Mouse (Mus musculus): ENCODE measurements around the gene Scimp. TPM values are rescaled to one million over a fixed set of nuclear protein-coding genes. Genes with fewer than 3 reads are reported as not detected.

Scimp gene
- polyA plus RNA-seq, 1 experiment, result 0.10 TPM

GRCm38 (mm10) chr11:70809011-70809410 lies 3.4 kb downstream of the Scimp start:
- DNase-seq, result no peak
- Histone ChIP-seq H3K4me3 (replicated peaks; ENCODE audit: insufficient read depth, low read depth, low read length) (no peak overlapping the region), H3K27ac (ENCODE audit: insufficient read depth, low read length) (no peak overlapping the region), H3K4me1 (ENCODE audit: control insufficient read depth, insufficient read depth, low read length) (peaks cover 2% of the 10 kb centered on the region; the same call in 1 of the 2 replicates), H3K27me3 (ENCODE audit: control insufficient read depth, insufficient read depth, low read length) (no peaks in the 10 kb centered on the region)
- WGBS, result 21% methylated on average over 1 of the region's 1 CpGs
- TF ChIP-seq CTCF (IDR thresholded peaks at IDR 0.05; ENCODE audit: borderline replicate concordance, insufficient read depth, low read depth, low read length) (no peak), POLR2A (IDR thresholded peaks at IDR 0.05; ENCODE audit: borderline replicate concordance, insufficient read depth, low read length) (no peak)

GRCm38 (mm10) chr11:70808101-70808500 lies 4.3 kb downstream of the Scimp start:
- DNase-seq, result no peak
- TF ChIP-seq POLR2A (IDR thresholded peaks at IDR 0.05; ENCODE audit: borderline replicate concordance, insufficient read depth, low read length) (no peak), CTCF (IDR thresholded peaks at IDR 0.05; ENCODE audit: borderline replicate concordance, insufficient read depth, low read depth, low read length) (no peak)
- Histone ChIP-seq H3K27me3 (ENCODE audit: control insufficient read depth, insufficient read depth, low read length) (no peaks in the 10 kb centered on the region), H3K4me3 (replicated peaks; ENCODE audit: insufficient read depth, low read depth, low read length) (no peak overlapping the region), H3K4me1 (ENCODE audit: control insufficient read depth, insufficient read depth, low read length) (peaks cover 2% of the 10 kb centered on the region; the same call in 1 of the 2 replicates), H3K27ac (ENCODE audit: insufficient read depth, low read length) (no peak overlapping the region)
- 79% methylated on average over 3 of the region's 3 CpGs for WGBS

GRCm38 (mm10) chr11:70807630-70808029 lies 4.8 kb downstream of the Scimp start:
- WGBS, result 85% methylated on average over 4 of the region's 4 CpGs
- Histone ChIP-seq H3K27ac (ENCODE audit: insufficient read depth, low read length) (no peak overlapping the region), H3K4me3 (replicated peaks; ENCODE audit: insufficient read depth, low read depth, low read length) (no peak overlapping the region), H3K27me3 (ENCODE audit: control insufficient read depth, insufficient read depth, low read length) (no peaks in the 10 kb centered on the region), H3K4me1 (ENCODE audit: control insufficient read depth, insufficient read depth, low read length) (peaks cover 2% of the 10 kb centered on the region; the same call in 1 of the 2 replicates)
- TF ChIP-seq CTCF (IDR thresholded peaks at IDR 0.05; ENCODE audit: borderline replicate concordance, insufficient read depth, low read depth, low read length) (no peak), POLR2A (IDR thresholded peaks at IDR 0.05; ENCODE audit: borderline replicate concordance, insufficient read depth, low read length) (no peak)
- no peak for DNase-seq

- no peak overlapping the region for H3K4me3 ChIP-seq (replicated peaks; ENCODE audit: insufficient read depth, low read depth, low read length)
- peaks cover 2% of the 10 kb centered on the region; the same call in 1 of the 2 replicates for H3K4me1 ChIP-seq (ENCODE audit: control insufficient read depth, insufficient read depth, low read length)
- 87% methylated on average over 4 of the region's 4 CpGs for WGBS
- H3K27me3 ChIP-seq (ENCODE audit: control insufficient read depth, insufficient read depth, low read length), result no peaks in the 10 kb centered on the region
- DNase-seq, result no peak
- no peak for TF ChIP-seq POLR2A (IDR thresholded peaks at IDR 0.05; ENCODE audit: borderline replicate concordance, insufficient read depth, low read length)
- no peak for TF ChIP-seq CTCF (IDR thresholded peaks at IDR 0.05; ENCODE audit: borderline replicate concordance, insufficient read depth, low read depth, low read length)
- H3K27ac ChIP-seq (ENCODE audit: insufficient read depth, low read length), result no peak overlapping the region
These were observed 5.7 kb downstream of the Scimp start for GRCm38 (mm10) chr11:70806697-70807096.

- Histone ChIP-seq H3K4me3 (replicated peaks; ENCODE audit: insufficient read depth, low read depth, low read length) (no peak overlapping the region), H3K27ac (ENCODE audit: insufficient read depth, low read length) (no peak overlapping the region), H3K27me3 (ENCODE audit: control insufficient read depth, insufficient read depth, low read length) (no peaks in the 10 kb centered on the region), H3K4me1 (ENCODE audit: control insufficient read depth, insufficient read depth, low read length) (no peaks in the 10 kb centered on the region)
- no peak for TF ChIP-seq CTCF (IDR thresholded peaks at IDR 0.05; ENCODE audit: borderline replicate concordance, insufficient read depth, low read depth, low read length)
- no peak for TF ChIP-seq POLR2A (IDR thresholded peaks at IDR 0.05; ENCODE audit: borderline replicate concordance, insufficient read depth, low read length)
- DNase-seq, result no peak
- 86% methylated on average over 8 of the region's 8 CpGs for WGBS
These were observed 6.7 kb downstream of the Scimp start for GRCm38 (mm10) chr11:70805641-70806175.

GRCm38 (mm10) chr11:70804395-70804794 lies 8.0 kb downstream of the Scimp start:
- H3K4me3 ChIP-seq (replicated peaks; ENCODE audit: insufficient read depth, low read depth, low read length), result no peak overlapping the region
- H3K27ac ChIP-seq (ENCODE audit: insufficient read depth, low read length), result no peak overlapping the region
- WGBS, result 83% methylated on average over 3 of the region's 3 CpGs
- H3K27me3 ChIP-seq (ENCODE audit: control insufficient read depth, insufficient read depth, low read length), result no peaks in the 10 kb centered on the region
- no peaks in the 10 kb centered on the region for H3K4me1 ChIP-seq (ENCODE audit: control insufficient read depth, insufficient read depth, low read length)
- DNase-seq, result no peak
- no peak for TF ChIP-seq POLR2A (IDR thresholded peaks at IDR 0.05; ENCODE audit: borderline replicate concordance, insufficient read depth, low read length)
- TF ChIP-seq CTCF (IDR thresholded peaks at IDR 0.05; ENCODE audit: borderline replicate concordance, insufficient read depth, low read depth, low read length), result no peak

GRCm38 (mm10) chr11:70803711-70804200 lies 8.6 kb downstream of the Scimp start:
- WGBS, result 83% methylated on average over 6 of the region's 6 CpGs

GRCm38 (mm10) chr11:70802865-70803261 lies 9.5 kb downstream of the Scimp start:
- WGBS, result 62% methylated on average over 2 of the region's 2 CpGs
- TF ChIP-seq POLR2A (IDR thresholded peaks at IDR 0.05; ENCODE audit: borderline replicate concordance, insufficient read depth, low read length) (no peak), CTCF (IDR thresholded peaks at IDR 0.05; ENCODE audit: borderline replicate concordance, insufficient read depth, low read depth, low read length) (no peak)
- no peak overlapping the region for H3K27ac ChIP-seq (ENCODE audit: insufficient read depth, low read length)
- H3K27me3 ChIP-seq (ENCODE audit: control insufficient read depth, insufficient read depth, low read length), result no peaks in the 10 kb centered on the region
- DNase-seq, result no peak
- H3K4me1 ChIP-seq (ENCODE audit: control insufficient read depth, insufficient read depth, low read length), result no peaks in the 10 kb centered on the region
- no peak overlapping the region for H3K4me3 ChIP-seq (replicated peaks; ENCODE audit: insufficient read depth, low read depth, low read length)

More at GRCm38 (mm10) chr11:70803711-70804200, 8.6 kb downstream of the Scimp start:
- TF ChIP-seq CTCF (IDR thresholded peaks at IDR 0.05; ENCODE audit: borderline replicate concordance, insufficient read depth, low read depth, low read length), result no peak
- H3K27ac ChIP-seq (ENCODE audit: insufficient read depth, low read length), result no peak overlapping the region
- DNase-seq, result no peak
- H3K4me1 ChIP-seq (ENCODE audit: control insufficient read depth, insufficient read depth, low read length), result no peaks in the 10 kb centered on the region
- no peak overlapping the region for H3K4me3 ChIP-seq (replicated peaks; ENCODE audit: insufficient read depth, low read depth, low read length)
- no peaks in the 10 kb centered on the region for H3K27me3 ChIP-seq (ENCODE audit: control insufficient read depth, insufficient read depth, low read length)

Measured in cerebellum, adult 2 months (tissue).